Mouse (Mus musculus): ENCODE measurements around the gene Olfr47. TPM values are rescaled to one million over a fixed set of nuclear protein-coding genes. Genes with fewer than 3 reads are reported as not detected.
"Not testable (repeated sequence)": the region's sequence is repeated elsewhere in the genome, so short reads cannot be mapped to it uniquely, and the experiment has no call there.

The Olfr47 gene
- total RNA-seq (2021) = not detected
- long read RNA-seq, experiment 1 = 0 reads
- long read RNA-seq, experiment 2 = 0 reads

GRCm38 (mm10) chr6:43231255-43231654 is at the start of gene Olfr47:
Gene Olfr47, plus strand, starts transcription at chr6:43231529.
- DNase-seq = not testable (repeated sequence)

GRCm38 (mm10) chr6:43190986-43191385 is 40.3 kb upstream of the Olfr47 start:
- DNase-seq = no peak

- DNase-seq = no peak
Observed at GRCm38 (mm10) chr6:43196781-43197180, 34.5 kb upstream of the Olfr47 start, which contains the start of gene Olfr435. Gene Olfr435, plus strand, starts transcription at chr6:43197146.

GRCm38 (mm10) chr6:43198094-43198493 is 33.2 kb upstream of the Olfr47 start:
- DNase-seq = no peak

- no peak for DNase-seq
Observed at GRCm38 (mm10) chr6:43202786-43203185, 28.5 kb upstream of the Olfr47 start.

- no peak for DNase-seq
Observed at GRCm38 (mm10) chr6:43205355-43205754, 26.0 kb upstream of the Olfr47 start.

- DNase-seq = not testable (repeated sequence)
Observed at GRCm38 (mm10) chr6:43212873-43213272, 18.5 kb upstream of the Olfr47 start, which contains the start of gene Olfr434. Gene Olfr434, plus strand, starts transcription at chr6:43213021.

- no peak for DNase-seq
Observed at GRCm38 (mm10) chr6:43242061-43242460, 10.7 kb downstream of the Olfr47 start.

- DNase-seq = no peak
Observed at GRCm38 (mm10) chr6:43247396-43247795, 16.1 kb downstream of the Olfr47 start.

- DNase-seq = no peak
Observed at GRCm38 (mm10) chr6:43252994-43253393, 21.7 kb downstream of the Olfr47 start.

- DNase-seq = peak; percentile 16 to 23
Observed at GRCm38 (mm10) chr6:43254193-43254926, 23.0 kb downstream of the Olfr47 start.

- DNase-seq = peak in 1 of 2 experiments; percentile 30
Observed at GRCm38 (mm10) chr6:43260756-43261155, 29.4 kb downstream of the Olfr47 start.

GRCm38 (mm10) chr6:43265363-43266041 is 34.2 kb downstream of the Olfr47 start, which contains the start of gene Arhgef5:
Gene Arhgef5, plus strand, starts transcription at chr6:43265582.
- peak; percentile 66 to 75 for DNase-seq

GRCm38 (mm10) chr6:43266356-43266755 is 35.0 kb downstream of the Olfr47 start:
- peak; percentile 51 to 57 for DNase-seq

GRCm38 (mm10) chr6:43272597-43272996 is 41.3 kb downstream of the Olfr47 start:
- DNase-seq = peak; percentile 17 to 39

- DNase-seq = no peak
Observed at GRCm38 (mm10) chr6:43274123-43274522, 42.8 kb downstream of the Olfr47 start.

GRCm38 (mm10) chr6:43278247-43278646 is 46.9 kb downstream of the Olfr47 start:
- no peak for DNase-seq

- DNase-seq = no peak
Observed at GRCm38 (mm10) chr6:43280481-43280880, 49.2 kb downstream of the Olfr47 start.

Other genes starting within 250 kb of the Olfr47 start
- gene Olfr441, start 125.2 kb upstream of the Olfr47 start, total RNA-seq (2021) = not detected
- gene Olfr237-ps1, start 85.0 kb upstream of the Olfr47 start, total RNA-seq (2021) = not detected
- gene Olfr437, start 68.2 kb upstream of the Olfr47 start, total RNA-seq (2021) = not detected
- gene Olfr13, start 59.4 kb upstream of the Olfr47 start, total RNA-seq (2021) = not detected
- gene Olfr435, start 34.4 kb upstream of the Olfr47 start, total RNA-seq (2021) = not detected
- gene Olfr434, start 18.5 kb upstream of the Olfr47 start, total RNA-seq (2021) = not detected
- 10 to 100 TPM; 12.7 to 13.3 TPM for gene Arhgef5, start 34.1 kb downstream of the Olfr47 start, total RNA-seq (2021)
- not detected for gene Nobox, start 78.0 kb downstream of the Olfr47 start, total RNA-seq (2021)